Mouse (Mus musculus) layer of hippocampus, adult 9-11 months (tissue): ENCODE measurements at regions not wholly inside any gene's neighbourhood (a gene's known extent, or its start where the extent isn't known, plus 50 kb on each side); places are given as distances from the start of the nearest gene placed in this dataset.

ENCODE experiments used
- DNase-seq: peaks from one replicate; pipeline ENCODE4 v3.0.0; 2022

DNA sequence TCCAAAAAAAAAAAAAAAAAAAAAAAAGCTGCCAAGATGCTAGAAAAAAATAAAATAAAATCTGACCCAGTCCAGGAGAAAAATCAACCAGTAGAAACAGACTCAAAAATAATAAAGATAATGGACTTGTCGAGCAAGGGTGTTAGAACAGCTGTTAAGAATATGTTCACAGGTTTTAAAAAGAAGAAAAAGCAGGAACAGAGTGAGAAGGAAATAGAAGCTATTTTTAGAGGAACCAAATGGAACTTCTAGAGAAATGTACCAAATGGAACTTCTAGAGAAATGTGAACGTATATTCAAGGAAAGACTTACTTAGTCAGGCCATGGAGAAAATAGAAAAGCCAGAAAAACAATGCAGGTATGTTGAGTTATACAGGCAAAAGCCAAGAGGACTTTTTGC is 662.4 kb upstream of the Jmjd1c start:
- DNase-seq = no peak

DNA sequence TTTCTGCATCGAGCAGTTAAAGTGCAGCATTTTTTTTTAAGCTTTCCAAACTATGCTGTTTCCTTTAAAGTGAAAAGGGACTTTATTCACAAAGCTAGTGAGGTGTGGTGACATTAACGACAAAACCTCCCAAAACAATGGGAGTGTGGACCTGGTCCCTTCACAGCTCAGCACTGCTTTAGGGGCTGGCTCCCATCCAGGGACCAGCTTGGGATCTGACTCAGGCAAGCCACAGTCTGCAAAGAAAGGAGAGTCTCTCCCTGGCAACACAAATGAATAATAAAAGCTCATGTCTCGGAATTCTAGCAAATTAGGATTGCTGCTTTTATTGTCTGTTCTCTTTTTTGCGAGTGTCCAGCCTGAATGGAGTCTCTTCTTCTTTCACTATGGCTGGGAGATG is 625.2 kb upstream of the Jmjd1c start:
- peak; percentile 10 for DNase-seq

GRCm38 (mm10) chr10:66472038-66472437 is 623.9 kb upstream of the Jmjd1c start:
- no peak for DNase-seq

DNA sequence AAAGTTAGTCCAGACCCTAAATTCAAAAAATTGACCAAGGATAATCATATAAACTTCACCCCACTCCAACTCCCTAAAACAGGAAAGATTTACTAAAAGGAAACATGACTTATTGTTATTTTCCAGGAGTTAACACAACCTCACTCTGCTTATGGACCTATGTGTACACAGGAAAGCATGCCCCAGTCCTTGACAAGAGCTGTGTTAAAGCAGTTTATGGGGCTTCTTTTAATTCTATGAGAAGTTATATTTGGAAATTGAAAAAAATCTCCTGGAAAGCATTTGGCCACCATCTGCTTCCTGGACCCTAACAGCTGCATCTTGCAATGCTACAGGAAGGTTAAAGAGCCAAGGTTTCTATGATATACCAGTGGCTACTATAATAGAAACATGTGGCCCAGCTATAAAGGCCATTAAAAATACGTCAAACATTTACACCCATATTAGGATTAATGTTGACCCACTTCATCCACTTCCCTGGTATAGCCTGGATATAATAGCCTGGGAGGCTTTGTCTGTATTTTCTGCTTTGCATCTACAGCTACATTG is 620.7 kb upstream of the Jmjd1c start:
- DNase-seq = no peak

DNA sequence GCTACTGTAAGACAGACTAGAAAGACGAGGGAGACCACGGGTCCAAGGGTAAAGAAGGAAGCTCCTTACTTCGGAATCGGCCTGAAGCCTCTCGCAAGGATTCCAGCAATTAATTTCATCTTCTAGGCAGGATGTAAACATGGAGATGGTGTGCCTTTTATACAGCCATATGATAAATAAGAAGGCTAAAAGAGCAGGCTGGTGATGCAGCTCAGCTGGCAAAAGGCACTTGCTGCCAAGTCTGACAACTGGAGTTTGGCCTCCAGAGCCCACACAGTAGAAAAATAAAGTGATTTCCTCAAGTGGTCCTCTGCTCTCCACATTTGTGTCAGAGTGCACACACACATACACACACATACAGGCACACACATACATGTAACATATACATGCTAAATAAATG is 605.1 kb upstream of the Jmjd1c start:
- no peak for DNase-seq

GRCm38 (mm10) chr10:66491850-66492249 is 604.1 kb upstream of the Jmjd1c start:
- DNase-seq = no peak

GRCm38 (mm10) chr10:66539846-66540245 is 556.1 kb upstream of the Jmjd1c start:
- no peak for DNase-seq

DNA sequence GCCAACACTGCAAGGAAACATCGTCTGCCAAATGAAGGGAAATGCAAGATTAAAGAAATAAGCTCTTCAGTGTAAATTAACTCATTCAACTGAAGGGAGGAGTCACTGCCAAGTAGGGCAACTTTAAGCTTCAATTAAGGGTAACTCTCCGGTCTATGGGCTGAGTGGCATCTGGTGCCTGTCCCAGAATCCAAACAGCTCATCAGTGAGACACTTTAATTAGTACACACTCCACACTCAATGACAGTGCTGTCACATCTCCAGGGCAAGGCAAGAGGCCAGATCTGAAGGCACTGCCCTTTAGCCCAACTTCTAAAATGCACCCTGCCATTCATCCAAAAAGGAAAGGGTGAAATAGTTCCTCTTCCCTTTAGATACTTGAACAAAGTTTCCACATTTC is 549.3 kb upstream of the Jmjd1c start:
- DNase-seq = no peak

GRCm38 (mm10) chr10:66547660-66548059 is 548.3 kb upstream of the Jmjd1c start:
- DNase-seq = no peak

GRCm38 (mm10) chr10:66548073-66548472 is 547.9 kb upstream of the Jmjd1c start:
- DNase-seq = no peak

- no peak for DNase-seq
Observed at GRCm38 (mm10) chr10:66552919-66553318, 543.0 kb upstream of the Jmjd1c start.

DNA sequence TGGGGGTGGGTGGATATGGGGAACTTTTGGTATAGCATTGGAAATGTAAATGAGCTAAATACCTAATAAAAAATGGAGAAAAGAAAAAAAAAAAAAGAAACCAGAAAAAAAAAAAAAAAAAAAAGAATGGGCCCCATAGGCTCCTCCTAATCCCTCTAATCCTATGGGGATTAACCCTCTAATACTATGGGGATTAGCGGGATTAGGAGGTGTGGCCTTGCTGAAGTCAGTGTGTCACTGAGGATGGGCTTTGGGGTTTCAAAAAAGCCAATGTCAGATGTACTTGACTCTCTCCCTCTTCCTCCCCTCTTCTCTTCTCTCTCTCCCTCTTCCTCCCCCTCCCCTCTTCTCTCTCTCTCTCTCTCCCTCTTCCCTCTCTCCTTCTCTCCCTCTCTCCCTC is 541.7 kb upstream of the Jmjd1c start:
- no peak for DNase-seq

GRCm38 (mm10) chr10:66558097-66558840 is 537.7 kb upstream of the Jmjd1c start:
- no peak for DNase-seq

DNA sequence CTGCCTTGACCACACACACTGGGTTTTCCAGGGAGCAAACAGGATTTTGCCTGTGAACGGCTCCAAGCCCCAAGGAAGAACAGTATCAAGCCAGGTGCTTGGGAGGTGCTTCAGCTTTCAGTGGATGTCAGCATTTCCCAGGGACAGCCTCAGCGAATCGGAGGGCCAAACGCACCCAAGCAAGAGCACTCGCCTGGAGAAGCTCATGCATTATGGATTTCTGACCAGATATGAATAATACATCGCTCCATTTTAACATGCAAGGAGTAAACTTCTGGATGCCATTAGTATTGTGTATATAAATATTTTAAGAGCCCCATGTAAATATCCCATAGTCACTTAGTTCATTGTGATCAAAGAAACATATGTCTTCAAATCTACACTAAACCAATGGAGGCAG is 530.6 kb upstream of the Jmjd1c start:
- DNase-seq = no peak

DNA sequence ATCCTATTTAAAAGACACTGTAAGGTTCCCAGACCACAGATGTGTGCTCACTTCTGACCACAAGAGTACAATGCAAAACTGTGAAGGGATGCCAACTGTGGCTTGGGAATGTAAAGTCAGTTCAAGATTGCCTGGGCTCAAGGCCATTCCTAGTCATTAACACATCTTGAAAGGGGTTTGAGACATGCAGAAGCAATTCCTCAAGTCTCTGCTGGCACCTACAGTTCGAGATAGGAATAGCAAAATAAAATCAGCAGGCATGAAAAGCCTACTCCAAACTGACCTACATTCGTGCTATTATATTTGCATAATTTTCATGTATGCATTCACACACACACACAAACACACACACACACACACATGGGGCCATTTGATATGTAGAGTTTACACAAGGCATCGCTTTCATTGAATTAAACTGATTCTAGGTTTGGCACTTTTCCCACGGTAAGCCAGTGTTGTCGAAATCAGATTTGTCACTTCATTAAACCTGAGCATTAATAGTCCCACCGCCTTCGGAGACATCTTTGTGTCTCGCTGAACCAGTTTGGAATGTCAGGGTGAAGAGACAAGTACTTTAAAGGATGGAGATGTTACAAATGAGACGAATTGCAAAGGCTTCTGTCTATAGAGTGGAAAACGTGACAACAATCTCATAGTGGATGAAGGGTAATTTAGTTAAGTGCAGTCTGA is 520.9 kb upstream of the Jmjd1c start:
- DNase-seq = no peak

GRCm38 (mm10) chr10:66593001-66593400 is 502.9 kb upstream of the Jmjd1c start:
- no peak for DNase-seq

DNA sequence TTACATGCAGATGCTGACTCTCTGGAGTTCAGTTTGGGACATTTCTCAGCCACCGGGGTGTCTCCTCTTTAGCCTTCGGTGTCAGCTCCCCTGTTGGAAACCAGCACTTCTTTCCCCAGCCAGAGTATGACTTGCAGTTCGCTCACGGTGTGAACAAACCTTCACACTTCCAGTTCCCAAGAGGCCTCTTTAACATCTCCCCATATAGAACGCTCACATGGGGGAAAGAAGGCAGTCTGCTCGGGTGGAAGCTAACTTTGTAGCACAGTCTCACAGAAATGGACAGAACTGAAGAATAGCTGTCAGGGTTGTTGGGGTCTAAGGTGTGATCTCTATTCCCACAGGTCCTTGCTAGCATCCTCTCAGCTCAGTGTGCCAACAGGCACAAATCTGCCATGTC is 502.4 kb upstream of the Jmjd1c start:
- DNase-seq = no peak

DNA sequence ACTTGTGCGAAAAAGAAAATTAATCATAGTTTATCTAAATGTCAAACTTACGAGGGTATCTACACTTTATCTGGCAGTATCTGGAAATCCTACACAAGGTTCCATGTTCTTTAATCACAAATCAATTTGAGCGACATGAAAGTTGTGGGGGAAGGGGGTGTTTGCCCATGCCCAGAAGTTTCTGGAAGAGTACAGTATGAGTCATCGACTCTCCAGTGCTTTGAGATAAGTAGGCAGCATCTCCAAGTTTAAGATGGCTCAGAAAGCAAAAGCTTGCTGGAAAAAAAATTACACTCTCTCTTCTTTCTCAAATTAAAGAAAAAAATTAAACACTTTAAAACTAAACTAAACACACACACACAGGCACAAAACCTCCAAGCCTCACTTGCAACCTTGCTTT is 498.0 kb upstream of the Jmjd1c start:
- no peak for DNase-seq

DNA sequence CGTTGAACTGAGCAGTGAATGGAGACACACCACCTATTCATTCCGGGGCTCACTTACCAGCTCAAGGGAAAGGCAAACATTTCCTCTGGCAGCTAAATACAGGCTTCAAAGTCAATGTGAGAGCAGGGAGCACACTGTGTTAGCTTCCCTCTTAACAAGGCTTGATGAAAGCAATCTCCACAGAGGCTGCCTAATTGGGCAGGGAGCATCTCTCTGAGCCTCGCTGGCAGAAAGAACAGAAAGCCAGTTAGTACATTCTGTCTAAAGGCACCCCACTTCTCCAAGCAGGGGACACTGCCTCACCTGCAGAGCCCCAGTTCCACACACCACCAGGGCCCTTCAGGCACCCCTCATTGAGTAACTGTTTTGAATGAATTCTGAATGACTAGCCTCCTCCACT is 488.8 kb upstream of the Jmjd1c start:
- no peak for DNase-seq

DNA sequence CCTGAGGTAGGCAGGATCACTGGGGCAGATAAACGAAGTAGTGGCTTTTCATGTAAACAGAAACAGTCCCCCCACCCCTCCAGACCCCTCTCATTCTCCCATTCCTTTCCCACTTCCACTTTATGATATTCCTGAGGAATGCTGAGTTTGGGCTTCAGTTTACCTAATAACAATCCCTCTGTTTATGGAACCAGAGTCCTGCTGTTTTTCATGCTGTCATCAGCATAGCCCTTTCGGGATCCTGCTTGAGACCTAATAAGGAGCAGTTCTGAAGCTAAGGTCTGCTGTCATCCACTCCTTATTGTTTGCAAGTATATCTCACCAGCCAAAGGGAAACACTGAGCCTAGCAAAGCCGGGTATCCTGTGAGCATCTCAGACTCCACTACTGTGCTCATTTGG is 479.6 kb upstream of the Jmjd1c start:
- DNase-seq = no peak

GRCm38 (mm10) chr10:66630996-66631395 is 464.9 kb upstream of the Jmjd1c start:
- DNase-seq = no peak

GRCm38 (mm10) chr10:66640890-66641847 is 454.8 kb upstream of the Jmjd1c start:
- DNase-seq = peak; percentile 37

GRCm38 (mm10) chr10:66641966-66642365 is 454.0 kb upstream of the Jmjd1c start:
- no peak for DNase-seq
